Mouse (Mus musculus) midbrain, postnatal 0 days (tissue): ENCODE measurements around the gene Amotl2. TPM values are rescaled to one million over a fixed set of nuclear protein-coding genes. Genes with fewer than 3 reads are reported as not detected.
"Not testable (repeated sequence)": the region's sequence is repeated elsewhere in the genome, so short reads cannot be mapped to it uniquely, and the experiment has no call there.

ENCODE experiments used
- ATAC-seq: fragments of 200-750 bp; cut with Nextera tagmentation; 2 replicates; pipeline ENCODE4 v1.8.0; 2017; ENCODE audit warnings: moderate number of reproducible peaks, mild to moderate bottlenecking, moderate TSS enrichment, moderate library complexity; ENCODE audit not compliant: low FRiP score
- DNase-seq: peaks from one replicate; pipeline ENCODE4 v3.0.0-alpha.2; 2015; ENCODE audit warnings: low spot score
- H3K27ac ChIP-seq: fragments of 300-500 bp; sonication (generic); 2 replicates; pipeline ENCODE4 v1.5.1; 2014; ENCODE audit warnings: low read depth, mild to moderate bottlenecking, low read length, mixed read lengths
- H3K27me3 ChIP-seq: fragments of 300-500 bp; sonication (generic); 2 replicates; pipeline ENCODE4 v1.6.1; 2014; ENCODE audit warnings: low read length, control low read depth, mixed read lengths; ENCODE audit not compliant: insufficient read depth
- H3K36me3 ChIP-seq: fragments of 300-500 bp; sonication (generic); 2 replicates; pipeline ENCODE4 v1.6.1; 2014; ENCODE audit warnings: low read length, control low read depth, mixed read lengths; ENCODE audit not compliant: insufficient read depth
- H3K4me1 ChIP-seq: fragments of 300-500 bp; sonication (generic); 2 replicates; pipeline ENCODE4 v1.6.1; 2014; ENCODE audit warnings: mild to moderate bottlenecking, control low read depth, antibody characterized with exemption, low read length, mixed read lengths; ENCODE audit not compliant: insufficient read depth
- H3K4me2 ChIP-seq: fragments of 300-500 bp; sonication (generic); 2 replicates; pipeline ENCODE4 v1.6.1; 2014; ENCODE audit warnings: low read depth, mild to moderate bottlenecking, low read length, mixed read lengths; ENCODE audit not compliant: poor library complexity, severe bottlenecking
- H3K4me3 ChIP-seq: fragments of 300-500 bp; sonication (generic); 2 replicates; pipeline ENCODE4 v1.5.1; 2014; ENCODE audit warnings: low read depth, mild to moderate bottlenecking, low read length, moderate library complexity
- H3K9ac ChIP-seq: fragments of 300-500 bp; sonication (generic); replicated peaks from 2 replicates; pipeline ENCODE4 v1.6.1; 2014; ENCODE audit warnings: mild to moderate bottlenecking, low read length, moderate library complexity, mixed read lengths; ENCODE audit not compliant: poor library complexity, severe bottlenecking
- H3K9me3 ChIP-seq: fragments of 300-500 bp; sonication (generic); 2 replicates; pipeline ENCODE4 v1.6.1; 2016; ENCODE audit warnings: low read length, control low read depth
- CTCF ChIP-seq: IDR thresholded peaks from 2 replicates; pipeline ENCODE4 v1.5.1; 2016; ENCODE audit warnings: antibody characterized with exemption, mild to moderate bottlenecking
- WGBS: fragments of 180-500 bp; shearing (Covaris S2); extraction: QIAGEN DNeasy Blood & Tissue Kit; methylation state at CpG from one replicate; pipeline ENCODE4 v1.1.7; 2014; 5-methylcytosine and 5-hydroxymethylcytosine counted together
- polyA plus RNA-seq: library from polyadenylated mRNA; unstranded; fragments of >200 nt; fragmentation: Nextera tagmentation; extraction: Ambion mirVana; gene quantifications from 2 replicates; pipeline ENCODE4 v1.2.1, GENCODE M21; 2015
- total RNA-seq: library from RNA; depleted of rRNA; stranded (reverse); fragments of >200 nt; gene quantifications from 2 replicates; pipeline ENCODE4 v1.2.3, GENCODE M21; 2014

The Amotl2 gene
- total and polyA plus RNA-seq, 2 experiments from 2014 or later: 31.5 to 125 TPM

GRCm38 (mm10) chr9:102756352-102756751 is 39.9 kb downstream of the Amotl2 start:
- Histone ChIP-seq H3K9me3 (no peaks in the 10 kb centered on the region), H3K27ac (no peak overlapping the region), H3K9ac (no peak overlapping the region), H3K27me3 (no peaks in the 10 kb centered on the region), H3K4me2 (no peak overlapping the region), H3K36me3 (no peaks in the 10 kb centered on the region), H3K4me3 (no peak overlapping the region), H3K4me1 (no peaks in the 10 kb centered on the region)
- no peak for ATAC-seq
- WGBS: 51% methylated on average over 14 of the region's 14 CpGs
- DNase-seq: no peak
- no peak for TF ChIP-seq CTCF

- ATAC-seq (no peak), DNase-seq (no peak)
- Histone ChIP-seq H3K4me2 (no peak overlapping the region), H3K27ac (no peak overlapping the region), H3K9me3 (no peaks in the 10 kb centered on the region), H3K27me3 (no peaks in the 10 kb centered on the region), H3K36me3 (no peaks in the 10 kb centered on the region), H3K9ac (no peak overlapping the region), H3K4me3 (no peak overlapping the region), H3K4me1 (no peaks in the 10 kb centered on the region)
- no peak for TF ChIP-seq CTCF
- WGBS: 71% methylated on average over 1 of the region's 1 CpGs
Observed at GRCm38 (mm10) chr9:102758851-102759250, 42.4 kb downstream of the Amotl2 start.

GRCm38 (mm10) chr9:102759581-102760001 is 43.1 kb downstream of the Amotl2 start:
- Histone ChIP-seq H3K27me3 (no peaks in the 10 kb centered on the region), H3K4me2 (no peak overlapping the region), H3K27ac (no peak overlapping the region), H3K4me3 (no peak overlapping the region), H3K36me3 (no peaks in the 10 kb centered on the region), H3K9me3 (no peaks in the 10 kb centered on the region), H3K4me1 (no peaks in the 10 kb centered on the region), H3K9ac (no peak overlapping the region)
- DNase-seq: no peak
- no peak for ATAC-seq
- 72% methylated on average over 5 of the region's 5 CpGs for WGBS
- no peak for TF ChIP-seq CTCF

- WGBS: 87% methylated on average over 7 of the region's 7 CpGs
- H3K27ac ChIP-seq: no peak overlapping the region
- H3K9me3 ChIP-seq: no peaks in the 10 kb centered on the region
- ATAC-seq (no peak), DNase-seq (no peak)
- no peak for TF ChIP-seq CTCF
- H3K9ac ChIP-seq: no peak overlapping the region
- no peaks in the 10 kb centered on the region for H3K27me3 ChIP-seq
- no peaks in the 10 kb centered on the region for H3K4me1 ChIP-seq
- no peak overlapping the region for H3K4me3 ChIP-seq
- H3K36me3 ChIP-seq: no peaks in the 10 kb centered on the region
- H3K4me2 ChIP-seq: no peak overlapping the region
Observed at GRCm38 (mm10) chr9:102761599-102761998, 45.1 kb downstream of the Amotl2 start.

DNA sequence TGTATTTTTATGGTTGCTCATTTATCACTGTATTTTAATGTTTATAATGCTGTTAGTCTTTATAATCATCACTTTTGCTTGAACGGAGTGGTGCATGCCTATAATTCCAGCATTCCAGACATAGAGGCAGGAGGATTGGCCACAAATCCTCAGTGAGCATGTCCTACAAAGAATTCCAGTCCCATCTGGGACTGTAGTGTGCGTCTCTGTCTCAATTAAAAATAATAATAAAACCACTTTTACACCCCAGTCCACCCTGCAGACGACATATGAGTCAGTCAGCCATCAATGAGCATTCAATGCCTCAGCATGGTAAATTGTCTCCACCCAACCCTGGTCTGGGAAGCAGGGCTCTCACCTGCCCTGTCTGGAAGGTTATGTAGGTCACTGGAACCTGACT is 46.4 kb downstream of the Amotl2 start:
- no peak for TF ChIP-seq CTCF
- Histone ChIP-seq H3K27ac (no peak overlapping the region), H3K4me1 (no peaks in the 10 kb centered on the region), H3K4me3 (no peak overlapping the region), H3K36me3 (no peaks in the 10 kb centered on the region), H3K27me3 (no peaks in the 10 kb centered on the region), H3K9me3 (no peaks in the 10 kb centered on the region), H3K4me2 (no peak overlapping the region), H3K9ac (no peak overlapping the region)
- WGBS: 82% methylated on average over 3 of the region's 3 CpGs
- DNase-seq: no peak
- no peak for ATAC-seq

GRCm38 (mm10) chr9:102763520-102763919 is 47.0 kb downstream of the Amotl2 start:
- Histone ChIP-seq H3K27ac (no peak overlapping the region), H3K9ac (no peak overlapping the region), H3K4me2 (no peak overlapping the region), H3K4me3 (no peak overlapping the region), H3K36me3 (no peaks in the 10 kb centered on the region), H3K9me3 (no peaks in the 10 kb centered on the region), H3K27me3 (no peaks in the 10 kb centered on the region), H3K4me1 (no peaks in the 10 kb centered on the region)
- DNase-seq (no peak), ATAC-seq (no peak)
- WGBS: 78% methylated on average over 8 of the region's 8 CpGs
- no peak for TF ChIP-seq CTCF

DNA sequence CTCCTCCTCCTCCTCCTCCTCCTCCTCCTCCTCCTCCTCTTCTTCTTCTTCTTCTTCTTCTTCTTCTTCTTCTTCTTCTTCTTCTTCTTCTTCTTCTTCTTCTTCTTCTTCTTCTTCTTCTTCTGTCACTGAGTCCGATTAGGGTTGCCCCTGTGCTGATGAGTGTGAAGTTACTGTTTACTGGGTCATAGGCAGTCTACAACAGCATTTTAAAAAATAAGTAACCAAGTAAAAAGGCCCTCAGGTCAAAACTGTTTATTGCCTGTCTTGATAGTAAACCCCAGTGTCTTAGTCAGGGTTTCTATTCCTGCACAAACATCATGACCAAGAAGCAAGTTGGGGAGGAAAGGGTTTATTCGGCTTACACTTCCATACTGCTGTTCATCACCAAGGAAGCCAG is 48.1 kb downstream of the Amotl2 start:
- not testable (repeated sequence) for H3K36me3 ChIP-seq, H3K9me3 ChIP-seq, H3K27me3 ChIP-seq, H3K4me3 ChIP-seq, ATAC-seq, H3K4me1 ChIP-seq, H3K9ac ChIP-seq, DNase-seq, H3K4me2 ChIP-seq, H3K27ac ChIP-seq
- 100% methylated on average over 1 of the region's 2 CpGs for WGBS
